Mouse (Mus musculus) monocyte, adult 2 months (primary cell): ENCODE data around the gene Fam76b.
"Not testable (repeated sequence)": the region's sequence is repeated elsewhere in the genome, so short reads cannot be mapped to it uniquely, and the experiment has no call there.

Source experiments
- DNase-seq, 2 experiments: peaks; one replicate each; pipeline ENCODE4 v3.0.0; 2022; ENCODE audit warnings: low spot score in 2 of 2, low read depth in 1 of 2

Fam76b gene

DNA sequence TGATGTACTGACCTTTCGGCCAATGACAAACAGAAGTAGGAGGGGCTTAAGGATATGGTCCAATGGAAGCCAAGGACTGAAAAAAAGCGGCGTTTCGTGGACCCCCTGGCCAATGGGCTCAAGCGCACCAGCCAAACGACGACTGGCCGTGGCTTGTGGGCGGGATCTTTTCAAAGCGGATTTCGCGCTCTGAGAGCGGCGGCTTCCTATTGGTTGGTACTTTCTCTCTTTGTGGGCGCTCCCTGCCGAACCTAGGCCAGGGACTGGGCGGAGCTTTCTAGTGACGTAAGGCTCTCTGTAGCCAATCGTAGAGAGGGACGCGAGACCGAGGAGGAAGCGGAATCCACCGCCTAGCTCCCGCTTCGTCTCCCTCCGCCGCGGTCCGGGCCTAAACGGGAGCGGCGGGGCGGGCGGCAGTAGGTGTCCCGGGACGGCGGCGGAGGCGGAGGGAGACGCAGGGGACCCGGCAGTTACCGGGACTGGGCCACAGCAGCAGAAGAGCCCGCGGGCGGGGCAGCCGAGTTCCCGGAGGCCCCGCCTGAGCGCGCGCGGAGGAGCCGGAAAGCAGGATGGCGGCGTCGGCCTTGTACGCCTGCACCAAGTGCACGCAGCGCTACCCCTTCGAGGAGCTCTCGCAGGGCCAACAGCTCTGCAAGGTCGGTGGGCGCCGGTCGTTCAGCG, at the start of gene Fam76b:
Fam76b (plus strand) TSS at position 311 of the 681 bp plus-strand sequence.
- DNase-seq, result peak; percentile 99

DNA sequence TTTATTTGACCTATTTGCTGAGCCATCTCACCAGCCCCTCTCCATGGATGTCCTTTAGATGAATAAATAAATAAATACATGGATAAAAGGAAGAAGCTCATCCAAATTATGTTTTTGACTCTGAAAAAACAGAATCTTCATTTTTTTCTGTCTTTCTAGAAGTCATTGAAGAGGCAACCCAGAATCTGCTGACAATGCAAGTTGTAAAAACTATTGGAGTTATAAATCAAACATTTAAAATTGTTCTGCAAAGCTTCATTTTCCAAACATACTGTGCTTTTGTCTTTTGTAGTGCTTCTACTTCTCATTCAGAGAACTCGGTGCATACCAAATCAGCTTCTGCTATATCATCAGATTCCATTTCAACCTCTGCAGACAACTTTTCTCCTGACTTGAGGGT, 45.5 kb upstream of the Fam76b start:
- DNase-seq, result no peak

DNA sequence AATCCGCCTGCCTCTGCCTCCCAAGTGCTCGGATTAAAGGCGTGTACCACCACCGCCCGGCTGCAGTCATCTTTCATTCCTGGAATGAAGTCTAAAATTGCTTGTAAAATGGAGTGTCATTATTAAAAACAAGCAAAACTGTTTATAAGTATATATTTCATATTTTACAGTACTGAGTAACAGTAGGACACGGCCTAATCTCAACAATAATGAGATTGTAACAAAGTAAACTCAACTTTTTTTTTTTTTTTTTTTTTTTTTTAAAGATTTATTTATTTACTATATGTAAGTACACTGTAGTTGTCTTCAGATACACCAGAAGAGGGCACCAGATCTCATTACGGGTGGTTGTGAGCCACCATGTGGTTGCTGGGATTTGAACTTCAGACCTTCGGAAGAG, 36.7 kb upstream of the Fam76b start:
- not testable (repeated sequence) for DNase-seq

DNA sequence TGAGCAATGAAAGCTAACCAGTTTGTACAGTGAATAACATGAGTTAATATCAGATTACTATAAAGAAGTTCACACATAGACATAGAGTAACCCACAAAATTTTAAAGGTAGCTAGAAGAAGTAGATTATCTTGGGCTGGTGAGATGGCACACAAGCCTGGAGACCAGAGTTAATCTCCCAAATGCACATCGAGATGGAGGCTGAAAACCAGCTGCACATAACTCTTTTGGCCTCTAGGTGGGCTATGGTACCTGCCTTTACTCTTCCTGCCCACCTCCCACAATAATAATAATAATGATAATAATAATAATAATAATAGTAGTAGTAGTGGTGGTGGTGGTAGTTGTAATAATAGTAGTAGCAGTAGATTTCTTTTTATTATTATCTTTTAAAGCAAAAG, 33.2 kb upstream of the Fam76b start:
- no peak for DNase-seq

DNA sequence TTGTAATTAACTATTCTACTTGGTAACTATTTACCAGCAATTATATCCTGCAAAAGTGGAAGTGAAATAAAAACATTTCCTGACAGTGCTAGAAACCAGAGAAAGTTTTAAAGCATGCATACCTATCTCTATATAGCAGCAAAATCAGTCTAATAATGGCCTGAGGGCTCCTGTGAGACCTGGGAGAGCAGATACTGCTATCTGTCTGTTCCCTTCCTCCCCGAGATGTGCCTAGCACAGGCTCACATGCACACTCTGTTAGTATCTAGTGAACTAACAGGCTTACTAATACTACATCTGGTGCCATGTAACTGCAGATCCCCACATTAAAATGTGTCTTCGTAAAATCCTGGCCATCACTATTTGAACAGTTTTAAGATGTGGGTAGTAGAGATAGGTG, 32.8 kb upstream of the Fam76b start:
- DNase-seq, result no peak

DNA sequence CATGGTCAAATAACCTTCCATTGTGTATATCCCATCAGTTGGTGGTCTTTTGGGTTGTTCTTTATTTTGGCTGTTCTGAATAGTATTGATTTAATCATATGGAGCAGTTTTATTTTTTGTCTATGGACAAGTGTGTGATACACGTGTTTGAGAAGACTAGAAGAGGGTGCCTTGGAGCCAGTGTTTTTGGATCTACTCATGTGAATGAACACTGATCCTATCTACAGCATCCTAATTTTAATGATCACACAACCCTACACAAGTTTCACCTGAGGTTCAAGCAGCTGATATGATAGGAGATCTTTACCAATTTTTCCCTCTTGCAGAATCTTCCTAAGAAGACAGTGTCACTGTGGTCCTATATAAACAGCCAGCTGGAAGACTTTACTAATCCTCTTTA, 23.0 kb upstream of the Fam76b start:
- no peak for DNase-seq

DNA sequence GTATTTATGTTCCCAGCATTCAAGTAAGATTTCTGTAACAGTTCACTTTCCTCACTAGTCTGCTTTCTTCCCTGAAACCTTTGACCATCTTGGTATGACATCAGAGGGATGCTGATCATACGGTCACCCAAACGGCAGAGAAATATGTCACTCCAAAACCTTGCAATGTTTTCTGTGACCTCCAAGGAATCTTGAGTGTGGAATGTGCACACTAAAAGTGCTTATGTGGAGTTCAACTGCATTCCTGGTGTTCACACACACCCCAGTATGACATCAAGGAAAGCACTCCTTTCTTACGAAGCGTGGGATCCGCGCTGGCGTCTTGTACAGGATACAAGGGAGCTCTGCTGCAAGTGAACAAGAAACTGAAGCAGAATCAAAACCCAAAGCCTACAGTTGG, 20.7 kb upstream of the Fam76b start:
- DNase-seq, result no peak

DNA sequence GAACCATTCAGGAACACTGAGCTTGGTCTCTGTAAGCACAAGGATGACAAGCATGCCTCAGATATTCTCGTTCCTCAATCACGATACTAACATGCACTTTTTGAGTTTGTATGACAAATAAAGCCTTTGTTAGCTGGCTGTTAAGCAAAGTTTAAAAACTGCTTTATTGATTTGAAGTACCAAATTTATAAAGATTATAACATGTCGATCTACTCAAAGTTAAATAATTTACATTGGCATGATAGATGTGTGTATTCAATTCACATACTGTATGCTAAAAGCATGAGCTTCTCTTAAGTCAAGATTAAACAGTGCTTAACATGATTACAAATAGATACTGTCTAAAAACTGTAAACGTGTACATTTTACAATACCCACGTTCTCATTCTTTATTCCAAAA, 19.9 kb upstream of the Fam76b start:
- DNase-seq, result no peak

DNA sequence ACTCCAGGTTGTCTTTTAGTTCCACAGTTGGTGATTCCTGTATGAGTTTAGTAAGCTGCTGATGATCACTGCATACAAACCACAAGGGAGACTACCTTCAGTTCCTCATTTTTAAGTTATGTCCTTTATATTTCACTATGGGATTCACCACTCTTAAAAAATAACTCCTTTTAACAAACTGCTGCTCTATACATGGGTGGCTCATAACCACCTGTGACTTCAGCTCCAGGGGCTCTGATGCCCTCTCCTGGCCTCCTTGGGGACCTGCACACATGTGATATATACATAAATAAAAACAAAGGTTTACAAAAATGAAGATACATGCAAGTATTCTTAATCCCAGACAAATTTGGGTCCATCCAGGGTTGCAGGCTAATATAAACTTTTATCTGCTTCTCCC, 17.6 kb upstream of the Fam76b start:
- no peak for DNase-seq

DNA sequence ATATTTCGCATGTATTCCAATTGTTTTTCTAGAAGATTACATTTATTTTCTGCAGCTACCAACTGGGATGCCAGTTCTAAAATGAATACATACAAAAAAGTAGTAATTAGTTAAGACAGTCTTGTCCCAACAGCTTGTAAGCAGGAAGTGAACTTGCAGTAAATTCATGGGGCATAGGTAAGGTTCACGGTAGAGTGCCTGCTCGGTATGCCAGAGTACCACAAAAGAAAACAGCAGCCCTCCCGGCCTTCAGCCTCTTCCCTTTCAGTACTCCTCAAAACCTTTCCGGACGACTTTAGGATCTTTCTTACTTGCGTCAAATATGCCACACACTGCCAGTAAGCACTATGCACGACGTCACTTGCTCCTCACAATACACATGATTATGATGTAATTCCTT, 9.1 kb upstream of the Fam76b start:
- no peak for DNase-seq

DNA sequence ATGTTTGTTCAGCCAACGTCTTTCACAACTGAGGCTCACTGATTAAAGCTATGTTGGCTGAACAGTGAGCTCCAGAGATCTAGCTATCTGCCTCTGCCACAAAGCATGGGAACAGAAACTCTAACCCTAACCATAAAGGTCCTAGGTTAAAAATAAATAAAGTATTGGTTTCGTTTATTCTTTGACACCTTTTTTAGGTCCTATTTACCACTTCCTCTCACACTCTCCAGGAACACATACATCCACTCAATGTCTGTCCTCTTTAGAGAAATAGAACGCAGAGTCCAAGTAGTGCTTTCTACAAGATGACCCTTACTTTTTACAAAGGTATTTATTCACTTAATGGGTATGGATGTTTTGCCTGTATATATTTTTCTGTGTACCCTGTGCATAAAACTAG, 6.7 kb upstream of the Fam76b start:
- no peak for DNase-seq

DNA sequence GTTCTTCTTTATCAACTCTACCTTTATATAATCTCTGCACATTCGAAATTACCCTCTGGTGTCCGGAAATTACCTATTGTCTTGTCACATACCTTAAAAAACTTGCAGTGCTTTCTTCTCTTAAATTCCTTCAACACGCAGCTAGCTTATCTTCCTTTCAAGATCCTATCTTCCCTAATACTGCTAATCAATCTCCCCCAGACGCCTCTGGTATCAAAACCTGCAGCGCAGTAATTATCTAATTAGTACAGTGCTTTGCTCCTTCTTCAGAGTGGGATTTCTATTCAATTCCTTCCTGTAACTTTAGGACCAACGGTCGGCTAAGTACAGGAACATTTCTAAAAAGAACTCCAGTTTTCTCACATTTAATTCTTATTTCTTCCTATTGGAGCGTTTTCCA, 1.6 kb upstream of the Fam76b start:
- DNase-seq, result no peak

DNA sequence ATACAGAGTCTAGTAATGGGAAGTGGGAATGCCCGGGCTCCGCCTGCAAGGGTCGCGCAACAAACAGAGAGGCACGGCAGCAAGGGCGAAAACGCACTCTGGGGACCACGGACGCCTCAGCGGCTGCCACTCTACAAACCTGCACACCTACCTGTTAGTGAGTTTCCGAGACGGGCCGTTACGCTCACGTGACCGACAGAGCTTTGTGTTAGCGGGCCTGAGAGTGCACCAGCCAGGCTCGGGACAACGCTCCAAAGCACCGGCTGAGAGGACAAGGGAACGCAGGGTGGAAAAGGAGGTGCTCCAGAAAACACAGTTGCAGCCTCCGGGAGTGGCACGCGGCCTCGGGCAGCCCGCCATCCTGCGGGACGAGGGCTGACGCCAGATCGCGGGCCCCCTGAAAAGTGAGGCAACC, 1.1 kb upstream of the Fam76b start:
- no peak for DNase-seq

DNA sequence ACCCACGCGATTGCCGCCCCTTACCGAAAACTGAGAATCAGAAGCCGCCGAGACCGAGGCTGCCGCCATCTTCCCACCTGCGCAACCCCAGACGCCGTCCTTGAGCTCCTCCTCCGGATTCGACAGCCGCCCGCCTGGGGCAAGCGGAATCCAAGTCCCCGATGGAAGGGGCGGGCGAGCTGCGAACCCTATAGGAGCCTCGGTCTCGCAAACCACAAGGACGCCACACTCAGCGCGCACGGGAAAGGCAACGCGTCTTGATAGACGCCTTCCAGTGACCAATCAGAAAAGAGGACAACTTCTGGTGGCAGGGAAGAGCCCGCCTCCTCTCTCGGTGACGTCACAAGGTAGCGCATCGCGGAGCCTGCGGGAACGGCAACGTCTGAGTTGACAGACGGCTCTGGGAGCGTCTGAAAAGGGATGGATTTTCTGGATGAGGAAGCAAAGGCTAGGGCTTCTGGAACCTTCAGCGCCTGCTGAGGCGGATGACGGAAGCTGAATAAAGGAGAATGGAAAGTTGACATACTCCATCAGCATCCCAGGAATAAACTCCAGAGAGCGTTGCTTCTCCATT, 597 bp upstream of the Fam76b start, which contains the start of gene Cep57:
Cep57 (minus strand) TSS at position 276 of the 574 bp plus-strand sequence.
- peak; percentile 92 to 93 for DNase-seq

DNA sequence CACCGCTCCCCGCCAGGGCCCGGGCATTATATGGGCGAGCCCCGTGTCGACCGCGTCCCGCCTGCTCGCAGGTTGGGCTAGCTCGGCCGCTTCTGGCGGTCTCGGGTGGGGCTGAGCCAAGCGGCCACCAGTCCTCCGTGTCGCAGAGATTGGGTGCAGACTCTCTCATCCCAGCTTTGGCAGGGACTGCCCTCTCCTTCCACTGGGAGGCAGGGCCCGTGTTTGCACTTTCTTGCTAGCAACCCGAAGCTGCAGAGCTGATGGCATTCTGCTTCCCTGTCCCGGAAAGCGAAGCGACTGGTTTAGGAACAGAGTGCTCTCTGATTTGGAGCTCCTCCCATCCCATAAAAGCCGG, 548 bp downstream of the Fam76b start:
- DNase-seq, result no peak

DNA sequence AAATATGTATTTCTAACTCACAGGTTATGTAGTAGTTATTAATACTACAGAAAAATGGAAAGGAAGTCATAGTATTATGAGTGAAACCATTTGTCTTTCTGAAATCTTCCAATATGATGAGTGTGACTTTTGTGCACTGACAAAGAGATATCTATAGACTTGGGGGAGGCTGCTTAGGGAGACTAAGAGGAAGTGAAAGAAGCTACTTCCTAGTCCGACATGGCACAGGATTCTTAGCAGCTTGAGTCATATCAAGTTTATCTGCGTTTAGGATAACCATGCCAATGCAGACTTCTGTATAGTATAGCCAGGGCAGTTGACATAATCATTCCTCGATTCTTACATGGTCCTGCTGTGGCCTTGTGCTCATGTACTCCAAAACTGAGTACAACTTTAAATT, 7.7 kb downstream of the Fam76b start:
- DNase-seq, result no peak

DNA sequence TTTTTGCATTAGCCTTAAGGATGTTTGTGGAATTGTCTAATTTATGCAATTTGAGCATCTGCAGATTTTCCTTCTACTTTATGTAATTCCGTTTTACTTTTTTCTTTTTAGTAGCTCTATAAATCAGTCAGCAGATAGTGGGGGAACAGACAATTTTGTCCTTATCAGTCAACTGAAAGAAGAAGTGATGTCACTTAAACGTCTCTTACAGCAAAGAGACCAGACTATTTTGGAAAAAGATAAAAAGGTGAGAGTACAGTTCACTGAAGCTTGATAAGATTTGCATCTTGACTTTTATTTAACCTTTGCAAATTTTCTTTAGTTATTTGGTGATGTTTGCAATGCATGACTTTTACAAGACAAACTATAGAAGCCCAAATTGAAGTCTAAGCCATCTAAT, 9.2 kb downstream of the Fam76b start:
- DNase-seq, result no peak

DNA sequence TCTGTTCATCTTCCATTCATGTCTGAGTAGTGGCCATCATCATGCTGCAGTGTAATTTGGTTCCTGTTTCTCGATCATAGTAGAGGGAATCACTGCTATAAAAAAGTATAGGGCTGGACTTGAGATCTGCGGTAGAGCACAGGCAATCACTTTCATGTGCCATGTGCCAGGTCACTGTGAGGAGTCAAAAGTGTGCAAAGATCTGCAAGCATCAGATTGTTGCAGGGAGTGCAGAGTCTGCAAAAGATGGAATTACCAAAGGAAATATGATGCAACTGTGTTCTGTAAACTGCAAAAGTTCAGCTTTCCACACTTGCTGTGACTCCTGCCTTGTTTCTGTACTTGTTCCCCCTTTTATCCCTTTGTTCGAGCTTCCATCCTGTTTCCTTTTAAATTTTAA, 20.1 kb downstream of the Fam76b start:
- DNase-seq, result no peak

DNA sequence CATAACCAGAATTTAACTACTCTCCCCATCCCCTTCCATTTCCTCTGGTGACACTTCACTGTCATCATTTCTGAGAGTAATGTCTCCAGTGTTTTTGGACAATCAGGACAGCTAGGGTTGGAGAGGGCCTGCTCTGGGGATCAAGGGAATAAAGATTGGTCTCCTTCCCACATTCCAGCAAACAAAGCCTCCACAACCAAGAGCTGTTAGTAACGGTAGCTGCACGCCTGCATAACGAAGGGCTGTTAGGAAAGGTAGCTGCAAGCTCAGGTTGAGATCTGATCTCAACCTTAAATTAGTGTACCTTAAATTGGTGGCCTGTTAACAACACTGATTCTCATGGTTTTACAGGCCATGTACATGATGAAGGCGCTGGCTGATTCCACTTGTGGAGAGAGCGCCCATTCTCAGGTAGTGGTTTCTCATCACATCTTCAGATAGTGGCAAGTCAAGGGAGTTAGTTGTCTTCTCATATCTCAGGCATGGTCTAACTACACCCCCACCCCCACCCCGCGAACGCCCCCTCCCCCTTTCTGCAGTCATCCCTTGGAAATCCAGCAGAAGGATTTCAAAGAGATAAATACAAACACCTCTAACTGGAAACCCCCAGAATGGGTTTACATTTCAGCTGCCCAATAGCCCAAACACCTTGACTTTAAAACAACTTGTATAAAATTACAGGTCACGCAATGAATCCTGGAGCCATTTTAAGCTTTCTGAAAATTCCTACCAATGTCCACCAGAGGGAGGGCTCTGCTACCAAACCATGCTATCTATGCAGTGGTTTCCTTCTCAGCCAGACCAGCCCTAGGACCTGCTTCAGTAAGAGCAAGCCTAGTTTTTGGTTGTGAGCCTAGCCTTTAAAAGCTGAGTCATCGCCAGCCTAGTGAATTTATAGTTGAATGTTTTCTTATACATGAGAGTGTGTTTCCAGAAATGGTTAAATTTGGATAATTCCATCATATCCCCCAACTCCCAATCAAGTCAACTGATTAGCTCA, 21.3 kb downstream of the Fam76b start:
- no peak for DNase-seq

DNA sequence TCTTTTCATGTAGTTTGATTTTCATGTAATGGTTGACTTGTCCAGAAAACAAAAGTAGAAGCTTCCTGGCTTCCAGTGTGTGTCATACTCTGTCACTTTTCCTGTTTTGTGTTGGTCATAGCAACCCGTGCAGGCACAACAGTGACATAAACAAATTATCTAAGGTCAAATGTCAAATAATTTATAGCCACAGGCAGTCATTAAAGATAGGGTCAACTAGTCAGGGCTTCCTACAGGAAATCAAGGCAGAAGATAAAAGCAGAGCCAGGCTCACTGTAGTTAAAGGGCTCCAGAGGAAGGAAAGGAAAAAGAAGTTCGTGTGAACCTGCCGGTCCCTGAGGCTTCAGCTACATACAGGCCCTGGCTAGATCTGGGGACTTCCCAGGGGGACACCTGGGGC, 26.4 kb downstream of the Fam76b start:
- no peak for DNase-seq

DNA sequence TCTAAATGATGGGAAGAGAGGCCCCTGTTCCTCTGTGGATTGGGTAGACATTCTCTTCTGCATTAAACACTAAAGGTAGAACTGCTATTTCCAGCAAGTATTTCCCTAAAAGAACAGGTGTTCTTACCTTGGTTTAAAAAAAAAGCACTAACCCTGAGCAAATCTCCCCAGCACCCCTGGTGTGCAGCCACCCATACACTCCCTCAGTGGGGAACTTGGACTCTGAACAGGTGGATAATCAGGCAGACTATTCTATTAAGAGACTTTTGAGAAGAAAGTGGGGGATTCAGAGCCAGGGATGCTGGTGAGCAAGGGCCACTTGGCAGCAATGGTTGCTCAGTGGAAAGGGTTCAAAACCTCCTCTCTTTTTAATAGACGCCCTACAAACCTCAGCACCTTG, 28.7 kb downstream of the Fam76b start:
- DNase-seq, result no peak

DNA sequence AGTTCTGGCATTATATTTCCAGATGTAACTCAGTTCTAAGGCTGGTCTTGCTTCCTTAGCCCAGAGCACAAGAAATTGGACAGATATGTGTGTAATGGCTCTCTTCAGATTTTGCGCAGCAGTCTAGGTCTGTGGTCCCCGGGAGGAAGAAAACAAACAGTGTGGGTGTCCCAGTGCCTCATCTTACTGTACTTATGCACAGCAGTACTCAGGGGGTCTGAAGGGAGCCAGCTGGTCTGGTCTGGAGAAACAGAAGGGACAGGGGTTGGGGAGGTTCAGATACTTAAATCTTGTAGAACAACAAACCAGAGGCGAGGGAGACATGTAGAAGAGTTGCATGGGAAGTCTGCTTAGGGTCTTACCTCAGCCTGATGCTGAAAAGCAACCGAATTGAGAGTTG, 29.3 kb downstream of the Fam76b start:
- DNase-seq, result no peak
